Mouse (Mus musculus): ENCODE measurements around the gene Lrrc8b.

Lrrc8b gene

GRCm38 (mm10) chr5:105519976-105520300 is 104.4 kb downstream of the Lrrc8b start:
- no peak for DNase-seq

DNA sequence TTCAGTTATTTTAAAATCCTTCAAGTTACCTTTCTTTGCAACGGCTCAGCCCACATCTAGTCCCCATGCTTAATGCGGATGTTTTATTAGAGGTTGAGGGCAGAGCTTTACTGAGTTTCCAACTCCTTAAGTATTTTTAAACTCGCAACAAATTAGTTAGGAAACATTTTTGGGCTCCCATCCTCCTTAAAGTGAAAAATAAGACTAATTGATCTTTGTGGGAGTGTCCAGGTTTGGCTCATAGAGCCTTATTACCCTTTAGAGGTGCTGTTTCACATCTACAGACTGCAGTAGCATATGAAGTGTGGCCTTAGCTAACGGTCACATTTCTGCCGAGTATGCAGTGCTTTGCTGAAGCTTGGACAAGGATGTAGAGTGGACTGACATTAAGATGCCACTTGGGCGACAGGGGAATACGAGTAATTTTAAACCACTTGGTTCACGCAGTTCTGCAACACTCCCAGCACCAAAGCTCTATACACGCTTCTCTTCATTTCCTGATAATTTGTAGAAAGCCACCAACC is 104.9 kb downstream of the Lrrc8b start:
- DNase-seq, result no peak

- no peak for DNase-seq
Measured at GRCm38 (mm10) chr5:105523452-105523851, 107.9 kb downstream of the Lrrc8b start.

DNA sequence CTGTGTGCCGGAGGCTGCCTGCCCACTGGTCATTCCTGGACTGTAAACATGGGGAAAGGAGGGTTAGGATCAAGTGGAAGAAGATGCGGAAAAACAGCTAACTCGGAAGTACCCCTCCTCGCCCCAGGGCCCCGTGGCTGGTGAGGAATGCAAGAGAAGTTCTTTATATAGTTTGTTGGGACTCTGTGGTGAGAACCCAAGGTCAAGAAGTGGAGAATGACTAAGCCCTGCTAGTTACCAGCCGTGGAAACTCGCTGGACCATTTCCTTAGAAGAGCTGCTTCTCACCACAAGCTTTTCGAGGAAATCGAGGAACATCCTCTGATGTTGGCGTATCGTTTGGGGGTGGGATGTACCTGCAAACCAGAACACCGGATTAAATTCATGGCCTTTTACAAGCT is 109.4 kb downstream of the Lrrc8b start:
- no peak for DNase-seq

- DNase-seq, result no peak
Measured at GRCm38 (mm10) chr5:105526107-105526645, 110.6 kb downstream of the Lrrc8b start.

- DNase-seq, result no peak
Measured at GRCm38 (mm10) chr5:105526766-105527165, 111.2 kb downstream of the Lrrc8b start.

DNA sequence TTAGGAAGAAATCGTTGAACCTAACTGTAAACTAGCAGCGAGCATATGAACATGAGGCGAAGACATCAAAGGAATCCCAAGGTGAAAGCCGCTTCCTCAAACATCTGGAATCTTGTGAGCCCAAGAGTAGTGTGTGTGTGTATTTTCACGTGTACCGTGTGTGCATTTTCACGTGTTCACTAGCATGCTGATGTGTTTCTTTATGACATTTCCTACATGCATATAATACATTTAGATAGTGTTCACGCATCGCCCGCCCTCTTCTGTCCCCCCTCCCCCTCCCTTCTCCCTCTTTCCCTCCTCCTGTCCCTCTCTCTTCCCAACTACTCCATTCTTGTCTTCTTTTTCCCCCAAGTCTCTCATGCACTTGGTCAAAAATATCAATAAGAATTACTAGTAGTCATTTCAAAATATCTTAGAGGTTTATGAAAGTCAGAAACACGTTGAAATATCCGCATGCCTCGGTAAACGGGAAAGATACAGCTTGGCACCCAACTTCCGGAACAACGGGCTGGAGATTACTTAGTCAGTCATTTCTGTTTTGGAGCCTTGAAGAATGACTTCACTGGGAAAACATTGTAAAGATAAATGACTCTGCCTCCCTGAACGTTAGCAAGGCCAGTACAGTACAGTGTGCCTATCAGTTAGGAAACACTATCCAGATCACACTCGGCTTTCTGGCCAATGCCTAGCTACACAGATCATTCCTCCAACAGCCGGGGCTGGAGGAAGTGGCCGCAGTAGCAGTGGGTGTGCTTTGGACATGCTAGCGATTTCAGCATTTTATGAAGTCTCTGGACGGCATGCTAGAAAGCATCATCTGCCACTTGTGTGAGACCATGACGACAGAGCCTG is 112.1 kb downstream of the Lrrc8b start:
- no peak for DNase-seq

DNA sequence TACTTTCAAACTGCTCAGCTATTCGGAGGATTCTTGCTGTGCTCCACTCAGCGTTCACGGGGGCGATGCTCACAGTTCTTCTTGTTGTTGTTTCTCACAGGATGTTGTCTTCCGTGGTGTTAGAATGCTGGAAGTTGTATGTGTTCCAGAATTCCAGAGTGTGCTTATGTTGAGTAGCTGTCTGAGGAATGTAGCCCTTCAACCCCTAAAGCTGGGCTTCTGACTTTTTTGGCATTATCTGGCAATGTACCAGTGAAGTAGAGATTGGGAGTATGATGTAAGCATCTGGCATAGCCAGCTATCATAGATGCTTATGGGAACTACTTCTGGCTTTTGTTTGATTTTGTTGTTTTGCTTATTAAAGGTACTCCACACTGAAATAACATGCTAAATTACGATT is 115.0 kb downstream of the Lrrc8b start:
- no peak for DNase-seq

DNA sequence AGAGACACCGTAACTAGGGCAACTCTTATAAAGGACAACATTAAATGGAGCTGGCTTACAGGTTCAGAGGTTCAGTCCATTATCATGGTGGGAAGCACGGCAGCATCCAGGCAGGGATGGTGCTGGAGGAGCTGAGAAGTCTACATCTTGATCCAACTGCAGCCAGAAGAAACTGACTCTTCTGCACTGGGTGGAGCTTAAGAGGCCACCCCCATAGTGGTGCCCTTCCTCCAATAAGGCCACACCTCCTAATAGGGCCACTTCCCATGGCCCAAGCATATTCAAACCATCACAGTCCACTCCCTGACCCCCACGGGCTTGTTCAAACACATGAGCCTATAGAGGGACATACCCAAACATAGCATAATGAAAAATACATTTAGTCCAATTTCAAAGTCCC is 119.6 kb downstream of the Lrrc8b start:
- DNase-seq, result no peak

DNA sequence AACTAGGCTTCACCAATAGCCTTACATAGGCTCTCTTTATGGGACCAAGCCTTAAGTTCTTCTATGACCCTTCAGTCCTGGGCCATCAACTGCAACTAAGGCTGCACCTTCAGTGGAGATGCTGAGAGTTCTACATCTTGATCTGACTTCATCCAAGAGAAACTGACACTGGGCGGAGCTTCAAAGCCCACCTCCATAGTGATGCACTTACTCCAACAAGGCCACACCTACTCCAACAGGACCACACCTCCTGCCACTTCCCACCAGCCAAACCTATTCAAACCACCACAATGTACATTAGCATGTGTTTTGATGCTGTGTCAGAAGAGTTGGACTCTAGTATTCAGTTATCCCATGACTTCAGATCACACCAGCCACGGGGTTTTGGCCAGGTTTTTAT is 120.6 kb downstream of the Lrrc8b start:
- no peak for DNase-seq

- no peak for DNase-seq
Measured at GRCm38 (mm10) chr5:105537101-105537723, 121.6 kb downstream of the Lrrc8b start.
